Mouse (Mus musculus) layer of hippocampus, adult 9-10 months (tissue): ENCODE results near the gene Atp6v1e2.
A peak's percentile ranks its signal among the peaks of the same experiment; 100 is the strongest.

Source experiments
- DNase-seq: peaks from one replicate; pipeline ENCODE4 v3.0.0; 2022; ENCODE audit warnings: low spot score

Gene Atp6v1e2

GRCm38 (mm10) chr17:86964502-86964901 lies 16.8 kb upstream of the Atp6v1e2 start:
- no peak for DNase-seq

- no peak for DNase-seq
Measured at GRCm38 (mm10) chr17:86964041-86964440, 16.3 kb upstream of the Atp6v1e2 start.

- DNase-seq = no peak
Measured at GRCm38 (mm10) chr17:86963586-86963902, 15.8 kb upstream of the Atp6v1e2 start.

GRCm38 (mm10) chr17:86962894-86963585 lies 15.3 kb upstream of the Atp6v1e2 start, which contains the start of gene Rhoq:
Gene Rhoq, plus strand, starts transcription at chr17:86963082.
- no peak for DNase-seq

- peak; percentile 86 for DNase-seq
Measured at GRCm38 (mm10) chr17:86962297-86962893, 14.7 kb upstream of the Atp6v1e2 start.

GRCm38 (mm10) chr17:86961301-86961841 lies 13.7 kb upstream of the Atp6v1e2 start:
- DNase-seq = no peak

GRCm38 (mm10) chr17:86957968-86958367 lies 10.3 kb upstream of the Atp6v1e2 start:
- DNase-seq = no peak

GRCm38 (mm10) chr17:86957239-86957638 lies 9.5 kb upstream of the Atp6v1e2 start:
- DNase-seq = no peak

GRCm38 (mm10) chr17:86948801-86949200 lies 1.1 kb upstream of the Atp6v1e2 start:
- DNase-seq = no peak

- no peak for DNase-seq
Measured at GRCm38 (mm10) chr17:86946078-86946477, 1.6 kb downstream of the Atp6v1e2 start.

GRCm38 (mm10) chr17:86943158-86943557 lies 4.5 kb downstream of the Atp6v1e2 start:
- DNase-seq = no peak

- DNase-seq = no peak
Measured at GRCm38 (mm10) chr17:86942112-86942511, 5.6 kb downstream of the Atp6v1e2 start.

GRCm38 (mm10) chr17:86938683-86939082 lies 9.0 kb downstream of the Atp6v1e2 start:
- DNase-seq = no peak

GRCm38 (mm10) chr17:86937497-86938155 lies 10.1 kb downstream of the Atp6v1e2 start:
- peak; percentile 61 for DNase-seq

- no peak for DNase-seq
Measured at GRCm38 (mm10) chr17:86937064-86937463, 10.6 kb downstream of the Atp6v1e2 start.

GRCm38 (mm10) chr17:86932896-86933295 lies 14.8 kb downstream of the Atp6v1e2 start:
- DNase-seq = no peak

GRCm38 (mm10) chr17:86929981-86930380 lies 17.7 kb downstream of the Atp6v1e2 start:
- no peak for DNase-seq

- no peak for DNase-seq
Measured at GRCm38 (mm10) chr17:86929355-86929754, 18.3 kb downstream of the Atp6v1e2 start.

GRCm38 (mm10) chr17:86926836-86927235 lies 20.9 kb downstream of the Atp6v1e2 start:
- no peak for DNase-seq

GRCm38 (mm10) chr17:86924679-86925078 lies 23.0 kb downstream of the Atp6v1e2 start:
- no peak for DNase-seq

- no peak for DNase-seq
Measured at GRCm38 (mm10) chr17:86919729-86920128, 28.0 kb downstream of the Atp6v1e2 start.

- DNase-seq = no peak
Measured at GRCm38 (mm10) chr17:86918786-86919185, 28.9 kb downstream of the Atp6v1e2 start.

GRCm38 (mm10) chr17:86917048-86917447 lies 30.6 kb downstream of the Atp6v1e2 start, which contains the start of gene Tmem247:
Gene Tmem247, plus strand, starts transcription at chr17:86917348.
- DNase-seq = no peak
